Mouse (Mus musculus): Measurements from ENCODE around the gene Ypel2.

DNA sequence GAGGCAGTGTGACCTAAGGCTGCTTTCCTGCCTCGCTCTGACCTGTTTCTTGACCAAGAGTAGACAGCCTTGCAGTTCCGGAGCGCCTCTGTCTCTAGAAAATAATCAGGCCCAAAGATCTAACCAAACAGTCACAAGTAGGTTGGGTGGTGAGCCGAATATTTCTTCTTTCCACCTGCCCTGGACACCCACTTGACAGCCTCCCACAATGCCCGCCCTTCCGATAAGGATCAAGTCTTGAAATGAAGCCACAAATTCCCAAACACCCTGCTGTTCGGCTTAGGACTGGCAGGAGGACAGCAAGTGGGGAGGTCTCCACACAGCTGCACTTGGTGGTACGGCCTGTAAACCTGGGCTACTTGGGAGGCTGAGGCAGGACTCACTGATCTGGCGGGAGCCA, 26.0 kb downstream of the Ypel2 start:
- TF ChIP-seq POLR2A (IDR thresholded peaks at IDR 0.05; ENCODE audit: borderline replicate concordance, extremely low read depth, insufficient read depth, insufficient read length, poor library complexity, severe bottlenecking) (no peak), CTCF (IDR thresholded peaks at IDR 0.05; ENCODE audit: borderline replicate concordance, extremely low read depth, insufficient read depth, insufficient read length) (no peak)

Data from brain, embryonic 14.5 days (tissue).